Mouse (Mus musculus) frontal cortex, postnatal 10 days (tissue): ENCODE results near the gene Hck.

Experiments used
- DNase-seq, 2 experiments: peaks; one replicate each; pipeline ENCODE4 v3.0.0; 2022; ENCODE audit warnings: low spot score in 2 of 2, mixed read lengths in 1 of 2

Gene Hck

DNA sequence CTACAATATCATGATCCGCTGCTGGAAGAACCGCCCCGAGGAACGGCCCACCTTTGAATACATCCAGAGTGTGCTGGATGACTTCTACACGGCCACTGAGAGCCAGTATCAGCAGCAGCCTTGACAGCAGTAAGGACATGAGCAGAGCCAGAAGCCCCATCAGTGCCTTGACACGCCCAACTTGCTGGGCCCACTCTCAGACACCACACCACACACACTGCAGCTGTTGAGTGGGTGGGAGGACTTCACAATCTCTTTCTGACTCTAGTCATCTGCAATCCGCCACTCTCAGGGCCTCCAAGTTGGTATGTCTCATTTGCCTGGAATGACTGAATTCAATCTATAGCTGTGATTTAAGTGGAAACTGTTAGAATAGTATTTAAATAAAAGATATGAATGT is 42.8 kb downstream of the Hck start:
- no peak for DNase-seq

DNA sequence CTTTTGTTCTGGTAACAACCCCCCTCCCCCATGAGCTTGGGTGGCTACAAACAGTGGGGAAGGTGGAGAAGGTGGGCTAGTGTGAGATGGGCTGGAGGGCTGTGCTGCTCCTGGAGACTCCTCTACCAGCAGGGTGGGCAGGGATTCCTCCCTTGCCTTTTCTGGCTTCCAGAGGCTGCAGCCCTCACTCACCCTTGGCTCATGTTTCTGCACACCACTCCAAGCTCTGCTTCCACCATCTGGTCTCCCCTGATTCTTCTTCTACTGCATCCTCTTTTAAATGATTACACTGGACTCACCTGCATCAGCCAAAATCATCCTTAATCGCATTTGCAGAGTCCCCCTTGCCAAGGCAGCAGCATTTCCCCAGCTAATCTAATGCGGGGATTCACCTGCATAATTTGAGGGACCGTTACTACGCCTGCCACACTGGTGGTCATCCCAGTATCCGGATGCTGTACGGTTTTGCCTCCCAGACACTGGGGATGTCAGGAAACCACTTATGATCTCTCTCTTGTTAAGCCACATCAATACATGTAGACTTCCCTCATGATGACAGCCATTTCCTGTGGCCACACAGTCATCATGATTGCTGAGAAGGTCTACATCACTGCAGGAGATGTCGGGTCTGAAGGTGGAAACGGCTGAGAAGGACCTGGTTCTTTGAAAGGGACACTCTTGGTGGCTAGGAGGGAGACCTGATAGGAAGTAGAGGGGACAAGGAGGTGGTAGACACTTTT is 43.8 kb downstream of the Hck start:
- no peak for DNase-seq

DNA sequence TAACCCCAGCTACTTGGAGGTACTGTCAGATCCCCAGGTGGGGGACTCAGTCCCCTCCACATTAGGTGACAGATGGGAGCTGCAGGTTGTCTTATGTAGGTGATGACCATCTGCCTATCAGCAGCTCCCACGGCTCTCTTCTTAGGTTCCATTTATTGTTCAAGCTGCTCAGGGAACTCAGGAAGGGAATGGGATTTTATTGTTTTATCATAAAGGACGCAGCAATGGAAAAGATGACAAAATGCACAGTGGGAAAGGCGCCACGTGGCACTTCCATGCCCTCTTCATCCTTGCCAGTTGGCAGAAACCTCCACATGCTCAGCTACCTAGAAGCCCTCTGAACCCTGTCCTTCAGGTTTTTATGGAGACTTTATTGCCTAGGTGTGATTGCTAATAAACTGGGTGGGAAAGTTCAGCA is 44.8 kb downstream of the Hck start:
- no peak for DNase-seq

DNA sequence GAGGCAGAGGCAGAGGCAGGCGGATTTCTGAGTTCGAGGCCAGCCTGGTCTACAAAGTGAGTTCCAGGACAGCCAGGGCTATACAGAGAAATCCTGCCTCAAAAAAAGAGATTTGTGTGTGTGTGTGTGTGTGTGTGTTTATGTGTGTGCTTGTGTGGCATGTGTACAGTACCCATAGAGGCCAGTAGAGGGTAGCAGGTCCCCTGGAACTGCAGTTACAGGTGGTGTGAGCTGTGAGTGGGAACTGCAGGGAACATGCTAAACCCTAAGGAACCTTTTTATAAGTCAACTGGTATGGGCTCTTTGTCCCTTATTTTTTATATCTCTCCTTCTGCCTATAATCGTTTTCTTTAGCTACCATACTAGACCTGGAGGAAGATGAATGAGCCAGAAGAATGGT is 49.0 kb downstream of the Hck start:
- DNase-seq = no peak

DNA sequence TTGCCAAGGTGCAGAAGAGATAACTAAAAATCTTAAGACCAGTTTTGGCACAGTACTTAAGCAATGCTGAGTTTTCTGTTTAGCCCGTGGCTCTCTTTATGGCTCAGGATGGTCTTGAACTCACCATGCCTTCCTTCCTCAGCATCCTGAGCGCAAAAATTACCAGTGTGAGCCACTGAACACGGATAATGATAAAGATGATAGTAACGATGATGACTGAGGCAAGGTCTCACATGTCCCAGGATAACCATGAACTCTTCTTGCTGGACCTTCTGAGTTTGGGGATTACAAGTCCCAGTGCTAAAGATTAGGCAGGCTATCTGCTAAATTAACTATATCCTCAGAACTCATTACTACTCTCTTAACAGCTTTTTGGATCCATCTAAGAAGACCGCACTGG is 51.9 kb downstream of the Hck start:
- no peak for DNase-seq

DNA sequence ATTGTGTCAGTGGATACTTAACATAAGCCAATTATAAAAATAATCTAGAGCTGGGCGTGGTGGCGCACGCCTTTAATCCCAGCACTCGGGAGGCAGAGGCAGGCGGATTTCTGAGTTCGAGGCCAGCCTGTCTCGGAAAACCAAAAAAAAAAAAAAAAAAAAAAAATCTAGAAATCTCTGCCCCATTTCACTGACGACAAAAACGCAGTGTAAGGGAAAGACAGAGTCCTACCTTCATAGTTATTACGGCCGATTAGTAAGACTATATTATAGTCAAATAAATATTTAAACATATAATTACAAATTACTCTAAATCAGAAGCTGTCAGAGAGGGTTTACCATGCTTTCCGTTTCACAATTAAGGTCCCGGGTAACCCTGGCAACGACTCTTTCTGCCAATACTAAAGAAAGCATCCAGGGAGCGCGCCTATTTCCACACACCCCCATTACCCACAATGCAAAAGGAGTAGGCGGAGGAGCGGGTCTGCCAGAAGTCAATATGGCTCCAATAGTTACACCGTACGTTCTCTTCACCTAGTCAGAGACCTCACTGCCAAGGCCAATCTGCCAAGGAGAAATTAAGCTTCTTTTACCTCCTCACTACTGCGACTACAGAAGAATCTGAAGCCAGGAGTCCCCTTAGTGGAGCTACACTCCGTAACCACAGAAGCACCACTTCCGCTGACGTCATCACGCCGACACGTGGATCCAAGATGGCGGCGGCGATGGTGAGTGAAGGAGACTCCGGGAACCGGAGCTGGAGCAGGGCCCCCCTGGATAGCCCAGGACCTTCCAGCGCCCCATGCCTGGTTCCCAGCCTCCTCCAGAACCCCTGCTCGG is 52.8 kb downstream of the Hck start, which contains the start of gene Tm9sf4:
Tm9sf4 (plus strand) TSS at position 460 of the 840 bp plus-strand sequence.
- DNase-seq = peak; percentile 85 to 93

DNA sequence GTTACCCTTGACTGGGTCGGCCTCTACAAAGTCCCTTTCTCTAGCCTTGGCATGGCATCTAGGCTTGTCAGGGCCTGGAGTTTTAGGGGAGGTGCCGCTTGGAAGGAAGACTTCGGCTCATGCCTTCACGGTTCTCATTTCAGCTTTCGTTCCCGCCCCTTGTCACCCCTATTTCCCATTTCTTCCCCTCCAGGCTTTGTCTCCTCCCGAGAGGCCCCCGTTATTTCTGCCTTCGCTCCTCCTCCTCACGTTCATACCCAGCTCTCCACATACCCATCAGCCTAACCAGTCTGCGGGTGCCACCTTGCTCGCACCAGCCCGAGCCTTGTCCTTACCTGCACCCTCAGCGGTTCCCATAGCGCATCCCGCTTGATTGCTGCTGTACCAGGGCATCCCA is 53.4 kb downstream of the Hck start:
- no peak for DNase-seq

DNA sequence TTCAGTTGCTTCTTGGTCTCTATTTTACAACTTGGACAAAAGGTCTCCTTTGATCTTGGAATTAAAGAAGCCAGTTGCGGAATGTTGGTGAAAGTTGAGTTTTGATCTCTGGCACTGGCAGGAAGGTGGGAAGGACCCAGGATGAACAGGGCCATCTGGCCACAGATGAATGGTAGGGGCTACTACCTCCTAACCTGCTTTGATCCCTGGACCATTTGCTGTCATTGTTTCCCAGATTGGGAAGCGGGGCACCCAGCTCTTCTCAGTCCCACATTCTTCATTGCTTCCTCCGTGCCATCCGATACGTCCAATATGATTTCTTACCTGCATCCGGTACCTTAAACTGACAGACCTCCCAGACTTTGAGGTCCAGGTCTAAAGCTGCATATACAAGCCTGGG is 58.9 kb downstream of the Hck start:
- DNase-seq = no peak

DNA sequence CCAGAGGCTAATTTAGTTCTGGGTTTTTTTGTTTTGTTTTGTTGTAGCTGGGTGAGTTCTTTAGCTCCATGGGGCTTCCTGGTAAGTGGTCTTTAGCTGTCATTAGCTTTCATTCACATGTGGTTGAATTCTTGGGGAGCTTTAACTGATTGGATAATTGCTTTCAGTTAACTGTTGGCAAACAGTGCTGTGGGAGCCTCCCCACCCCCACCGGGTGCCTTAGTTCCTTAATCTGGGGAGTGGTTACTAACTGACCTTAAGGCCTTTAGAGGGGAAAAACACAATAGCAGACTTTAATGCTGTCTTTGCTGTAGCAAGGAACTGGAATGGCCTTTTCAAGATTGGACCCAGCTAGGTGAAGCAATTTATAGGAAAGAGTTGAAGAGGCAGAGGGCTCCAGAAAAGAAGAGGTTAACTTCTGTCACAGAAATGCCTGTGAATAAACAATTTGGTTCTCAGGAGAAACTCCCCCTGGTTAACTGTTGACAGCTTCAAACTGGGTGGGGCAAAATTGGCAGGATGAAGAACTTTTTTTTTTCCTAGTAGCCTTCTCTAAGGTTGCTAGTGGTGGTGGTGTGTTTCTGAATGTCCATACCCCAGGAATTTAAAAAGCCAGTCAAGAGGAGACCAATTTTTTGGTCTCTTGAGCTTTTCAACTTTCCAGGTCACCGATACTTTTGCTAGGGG is 60.0 kb downstream of the Hck start:
- DNase-seq = no peak

DNA sequence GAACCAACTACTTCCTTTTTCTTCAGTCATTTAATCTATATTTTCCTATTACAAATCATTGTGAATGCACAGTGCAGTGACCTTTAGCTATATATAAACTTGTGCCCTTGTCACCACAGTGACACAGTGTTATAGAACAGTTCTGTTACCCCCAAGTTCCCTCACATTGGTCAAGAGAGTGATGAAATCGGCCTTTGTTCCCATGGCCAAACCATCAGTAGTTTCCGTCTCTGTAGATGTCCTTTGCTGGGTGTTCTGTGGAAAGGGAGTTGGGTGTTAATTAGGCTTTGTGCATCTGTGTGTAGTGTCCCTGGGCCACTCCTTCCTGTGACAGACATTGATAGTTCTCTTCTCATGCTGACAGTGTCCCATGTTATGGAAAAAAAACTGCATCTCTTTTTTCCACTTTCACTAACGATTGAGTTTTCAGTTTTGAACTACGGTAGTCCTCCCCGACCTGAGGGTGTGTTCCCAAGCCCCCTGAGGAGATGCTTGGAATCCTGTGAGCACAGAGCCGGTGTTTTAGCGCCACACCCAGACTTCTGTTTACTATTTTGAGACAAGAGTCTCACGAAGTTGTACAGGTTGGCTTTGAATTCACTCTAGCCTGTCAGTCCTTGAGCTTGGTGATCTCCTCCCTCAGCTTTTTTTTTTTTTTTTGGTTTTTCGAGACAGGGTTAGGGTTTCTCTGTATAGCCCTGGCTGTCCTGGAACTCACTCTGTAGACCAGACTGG is 62.4 kb downstream of the Hck start:
- DNase-seq = no peak

DNA sequence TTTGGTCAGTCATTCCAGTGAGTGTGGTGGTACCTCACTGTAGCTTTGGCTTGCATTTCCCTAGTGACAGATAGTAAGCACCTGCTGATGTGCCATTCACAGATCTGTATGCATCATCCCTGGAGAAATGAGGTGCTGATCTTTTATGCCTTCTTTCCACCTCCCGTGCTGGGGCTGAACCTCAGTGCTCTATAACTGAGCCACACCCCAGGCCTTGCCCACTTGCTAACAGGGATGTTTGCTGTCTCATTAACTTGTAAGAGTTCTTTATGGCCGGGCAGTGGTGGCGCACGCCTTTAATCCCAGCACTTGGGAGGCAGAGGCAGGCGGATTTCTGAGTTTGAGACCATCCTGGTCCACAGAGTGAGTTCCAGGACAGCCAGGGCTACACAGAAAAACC is 63.7 kb downstream of the Hck start:
- DNase-seq = no peak

DNA sequence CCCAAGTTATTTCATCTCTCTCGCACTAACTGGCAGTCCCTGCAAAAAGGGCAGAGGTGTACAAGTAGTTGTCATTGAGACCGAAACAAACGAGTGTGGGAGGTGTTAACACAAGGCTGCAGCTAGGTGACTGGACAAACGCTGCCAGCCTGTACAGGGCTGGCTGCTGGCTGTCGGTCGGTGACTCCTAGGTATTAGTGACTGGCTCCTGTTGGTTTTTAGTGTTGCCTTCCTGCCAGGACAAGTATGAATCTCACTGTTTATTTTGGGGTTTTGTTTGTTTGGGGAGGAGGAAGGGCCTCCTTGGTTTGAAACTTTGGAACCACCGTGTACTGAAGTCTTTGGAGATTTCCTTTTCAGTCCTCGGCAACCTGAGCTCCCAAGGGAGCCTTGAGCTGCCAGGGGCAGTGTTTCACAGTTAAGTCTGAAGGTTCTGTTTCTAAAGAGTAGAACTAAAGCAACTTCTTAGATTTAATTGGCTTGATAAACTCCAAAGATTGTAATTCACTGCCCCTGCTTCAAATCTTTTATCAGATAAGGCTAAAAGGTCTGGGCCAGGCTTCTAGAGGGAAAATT is 67.8 kb downstream of the Hck start:
- DNase-seq = no peak

DNA sequence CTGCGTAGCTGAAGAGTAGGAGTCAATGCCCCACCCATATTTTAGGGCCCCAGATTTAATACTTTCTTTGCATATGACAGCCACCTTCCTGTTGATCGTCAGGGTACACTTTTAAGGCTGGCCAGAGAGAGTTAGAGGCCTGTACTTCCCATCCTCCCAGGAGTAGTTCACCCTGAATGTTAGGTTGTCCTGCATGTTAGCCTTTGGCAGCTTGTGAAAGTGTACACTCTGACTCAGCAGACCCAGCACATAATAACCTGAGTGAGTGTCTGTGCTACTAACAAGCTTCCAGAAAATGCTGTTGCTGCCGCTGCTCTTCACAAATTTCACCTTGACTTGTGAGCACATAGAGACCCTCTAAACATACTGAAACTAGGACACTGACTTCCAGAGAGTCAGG is 68.9 kb downstream of the Hck start:
- DNase-seq = no peak

DNA sequence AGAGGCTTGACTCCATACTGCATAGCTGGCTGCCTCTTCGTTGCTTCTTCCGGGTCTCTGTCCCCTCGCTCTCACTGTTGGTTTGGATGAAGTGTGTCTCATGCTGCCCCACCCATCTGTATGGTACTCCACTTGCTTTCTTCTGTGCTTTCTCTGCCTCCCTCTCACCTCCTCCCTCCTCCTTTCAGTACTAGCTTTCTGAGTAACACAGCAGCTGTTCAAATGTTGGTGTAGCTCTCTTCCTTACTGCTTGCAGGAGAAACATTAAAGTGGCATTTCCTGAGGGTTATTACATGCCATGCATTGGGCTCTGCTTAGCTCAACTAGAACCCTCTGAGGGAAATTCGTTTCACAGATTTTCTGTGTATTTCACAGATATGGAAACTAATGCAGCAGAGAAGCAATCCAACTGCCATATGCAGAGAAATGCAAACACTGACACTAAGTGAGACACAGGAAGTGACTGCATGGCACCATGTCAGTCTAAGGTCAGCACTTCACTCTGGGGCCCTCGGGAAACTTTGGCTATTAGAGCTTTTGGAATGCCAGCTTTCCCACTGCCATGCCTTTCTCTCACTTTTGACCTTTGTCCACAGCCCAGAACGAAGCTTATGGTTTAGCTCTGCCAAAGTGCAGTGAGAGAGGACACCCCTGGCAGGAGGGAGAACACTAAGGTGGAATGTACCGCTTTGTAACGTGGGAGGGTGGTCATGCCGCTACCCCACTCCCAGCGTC is 71.0 kb downstream of the Hck start:
- DNase-seq = no peak

DNA sequence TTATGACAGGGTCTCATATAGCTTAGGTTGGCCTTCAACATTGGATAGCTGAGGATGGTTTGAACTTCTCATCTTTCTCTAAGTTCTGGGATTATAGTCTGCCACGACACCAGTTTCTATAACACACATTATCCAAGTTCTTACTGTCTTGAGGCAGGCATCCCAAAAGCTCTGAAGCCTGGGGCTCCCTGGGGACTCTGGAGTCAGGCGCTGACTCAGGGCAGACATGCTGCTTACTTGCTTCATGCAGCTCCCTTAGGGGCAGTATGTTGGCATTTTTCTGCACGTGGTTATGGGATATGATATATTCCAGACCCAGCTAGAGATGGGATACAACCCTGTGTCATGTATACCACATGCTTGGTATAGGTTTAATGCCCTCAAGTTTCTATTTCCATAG is 71.7 kb downstream of the Hck start:
- no peak for DNase-seq

DNA sequence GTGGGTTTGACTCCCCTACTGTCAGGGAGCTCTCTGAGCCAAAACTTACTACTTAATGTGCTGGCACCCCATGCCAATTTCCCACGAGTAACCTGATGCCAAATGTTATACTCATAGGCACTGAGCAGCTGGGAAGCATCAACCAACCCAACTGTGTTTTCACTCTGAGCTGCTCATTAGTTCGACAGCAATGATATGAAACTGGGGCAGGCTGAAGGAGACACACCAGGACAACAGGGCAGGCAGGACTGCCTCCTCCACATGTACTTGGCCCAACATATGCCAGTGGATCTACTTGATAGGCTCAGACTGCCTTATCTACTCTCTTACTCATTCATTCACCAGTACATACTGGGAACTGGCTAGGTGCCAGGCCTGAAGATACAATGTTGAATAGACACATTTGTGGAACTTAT is 77.9 kb downstream of the Hck start:
- no peak for DNase-seq

DNA sequence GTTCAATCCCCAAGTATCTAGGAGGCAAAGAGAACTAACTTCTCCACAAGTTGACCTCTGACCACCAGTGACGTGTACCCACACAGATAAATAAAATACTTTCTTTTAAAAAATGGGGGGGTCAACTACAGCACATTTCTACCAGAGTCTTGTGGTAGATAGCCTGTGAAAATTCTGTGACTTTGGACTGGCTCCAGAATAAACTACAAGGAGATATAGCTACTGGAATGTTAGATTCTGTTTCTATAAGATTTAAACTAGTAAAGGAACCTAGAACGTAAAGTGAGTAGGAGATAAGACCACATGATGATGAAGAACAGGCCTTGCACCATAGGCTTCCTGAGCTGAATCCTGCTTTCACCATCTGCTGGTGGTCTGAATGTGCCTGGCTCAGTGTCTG is 79.6 kb downstream of the Hck start:
- DNase-seq = no peak

DNA sequence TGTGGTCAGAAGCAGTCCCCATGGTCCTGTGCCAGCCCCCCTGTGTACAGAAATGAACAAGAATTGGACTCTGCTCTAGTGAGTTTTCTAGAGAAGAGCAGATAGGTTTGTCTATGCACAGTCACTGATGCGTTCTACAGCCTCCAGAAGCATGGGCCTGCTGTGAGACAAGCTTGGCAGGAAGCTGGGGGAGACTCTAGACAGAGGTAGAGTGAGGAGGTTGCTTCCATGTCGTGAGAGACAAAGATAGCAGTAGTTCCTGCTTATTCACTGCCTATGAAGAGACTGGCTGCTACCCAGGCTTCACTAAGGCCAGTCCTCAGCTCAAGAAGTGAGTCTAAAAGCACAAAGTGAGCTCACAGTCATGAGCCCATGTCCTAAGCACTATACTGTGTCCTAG is 83.0 kb downstream of the Hck start:
- DNase-seq = no peak

DNA sequence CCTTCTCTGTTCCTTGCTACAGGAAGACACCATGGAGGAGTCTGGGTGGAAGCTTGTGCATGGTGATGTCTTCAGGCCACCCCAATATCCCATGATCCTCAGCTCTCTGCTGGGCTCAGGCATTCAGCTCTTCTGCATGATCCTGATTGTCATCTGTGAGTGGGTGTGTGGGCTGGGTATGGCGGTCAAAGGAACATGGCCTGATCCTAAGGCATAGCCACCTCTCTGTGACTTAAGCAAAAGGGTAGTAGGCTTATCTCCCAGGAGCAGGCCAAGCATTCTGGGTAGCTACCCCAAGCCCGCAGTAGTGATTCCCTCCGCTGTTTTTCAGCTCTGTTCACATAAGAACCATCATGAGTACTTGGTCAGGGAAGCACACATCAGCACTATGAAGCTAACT is 86.0 kb downstream of the Hck start:
- DNase-seq = no peak

DNA sequence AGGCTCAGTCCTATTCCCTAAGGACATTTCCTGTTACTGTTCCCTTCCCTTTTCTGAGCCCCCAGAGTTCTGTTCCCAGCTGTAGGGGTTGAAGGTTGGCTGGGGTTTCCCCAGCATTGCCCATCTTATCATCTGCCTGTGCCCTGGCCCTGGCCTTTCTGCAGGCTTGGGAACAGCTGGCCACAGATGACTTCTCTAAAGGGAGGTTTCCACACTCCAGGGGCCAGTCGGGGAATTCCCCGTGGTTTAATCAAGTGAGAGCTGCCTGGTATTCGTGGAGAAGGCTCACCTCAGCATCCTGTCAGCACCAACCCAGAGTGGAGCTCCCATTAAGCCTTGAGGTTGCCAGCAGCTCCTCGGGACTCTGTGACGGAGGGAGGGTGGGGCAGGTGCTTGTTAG is 90.2 kb downstream of the Hck start:
- DNase-seq = no peak

DNA sequence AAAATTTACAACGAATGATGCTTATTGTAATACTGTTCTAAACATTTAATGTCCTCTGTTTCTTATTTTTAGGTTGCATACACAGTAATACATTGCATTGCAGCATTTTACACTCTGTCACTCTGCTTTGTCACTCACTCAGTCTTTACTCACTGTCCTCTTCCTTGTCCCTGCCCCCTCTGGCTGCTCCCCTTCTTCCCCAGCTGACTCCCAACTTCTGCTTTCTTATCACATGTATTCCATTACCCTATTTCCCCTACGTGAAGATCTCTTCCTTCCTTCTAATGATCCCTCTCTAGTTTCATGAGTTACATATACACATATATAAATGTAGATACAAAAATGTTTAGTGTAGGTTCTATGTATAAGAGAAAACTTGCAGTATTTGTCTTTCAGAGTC is 90.8 kb downstream of the Hck start:
- no peak for DNase-seq
